Mouse (Mus musculus): ENCODE data around the gene Ncdn. TPM values are rescaled to one million over a fixed set of nuclear protein-coding genes. Genes with fewer than 3 reads are reported as not detected.

The Ncdn gene
- total RNA-seq (2014; rRNA removed) (322 and 393 TPM in 2 replicates), polyA plus RNA-seq (2015; fragmentation: Nextera tagmentation; extraction: Ambion mirVana) (186 and 194 TPM in 2 replicates)

- H3K4me1 ChIP-seq (ENCODE audit: insufficient read depth, low read length), result peaks cover 15% of the 10 kb centered on the region; the same call in 1 of the 2 replicates
- peak within 1 kb of the TSS; percentile 95 for H3K9ac ChIP-seq (replicated peaks; ENCODE audit: low read length, poor library complexity, severe bottlenecking)
- H3K9me3 ChIP-seq (ENCODE audit: low read length), result no peaks in the 10 kb centered on the region
- no peak; the same call in 1 of the 2 replicates for TF ChIP-seq CTCF (IDR thresholded peaks at IDR 0.05)
- H3K27me3 ChIP-seq (ENCODE audit: insufficient read depth, low read length), result no peaks in the 10 kb centered on the region
- peak; percentile 97 for ATAC-seq (ENCODE audit: low FRiP score)
- H3K4me3 ChIP-seq (ENCODE audit: low read depth, low read length), result peak within 1 kb of the TSS; percentile 94
- peak within 1 kb of the TSS; percentile 94 for H3K4me2 ChIP-seq (ENCODE audit: low read depth, low read length, poor library complexity, severe bottlenecking)
- H3K27ac ChIP-seq (ENCODE audit: low read depth, low read length), result peak within 1 kb of the TSS; percentile 97
- WGBS, result under 1% methylated on average over 63 of the region's 71 CpGs
- H3K36me3 ChIP-seq (ENCODE audit: insufficient read depth, low read length), result peaks cover 18% of the 10 kb centered on the region
- peak; percentile 98 for DNase-seq (ENCODE audit: low spot score)
Observed at GRCm38 (mm10) chr4:126753268-126754230, at the start of gene Ncdn, which contains the start of gene AU040320. Ncdn (minus strand) TSS chr4:126753438. AU040320 (plus strand) TSS chr4:126753544.

GRCm38 (mm10) chr4:126802174-126802573 lies 48.9 kb upstream of the Ncdn start:
- H3K36me3 ChIP-seq (ENCODE audit: insufficient read depth, low read length), result no peaks in the 10 kb centered on the region; the same call in 1 of the 2 replicates

GRCm38 (mm10) chr4:126792341-126793102 lies 39.3 kb upstream of the Ncdn start:
- Histone ChIP-seq H3K36me3 (ENCODE audit: insufficient read depth, low read length) (peaks cover 19% of the 10 kb centered on the region), H3K4me3 (ENCODE audit: low read depth, low read length) (no peak overlapping the region), H3K9me3 (ENCODE audit: low read length) (no peaks in the 10 kb centered on the region), H3K4me2 (ENCODE audit: low read depth, low read length, poor library complexity, severe bottlenecking) (no peak overlapping the region), H3K4me1 (ENCODE audit: insufficient read depth, low read length) (no peaks in the 10 kb centered on the region), H3K27ac (ENCODE audit: low read depth, low read length) (no peak overlapping the region), H3K27me3 (ENCODE audit: insufficient read depth, low read length) (no peaks in the 10 kb centered on the region), H3K9ac (replicated peaks; ENCODE audit: low read length, poor library complexity, severe bottlenecking) (no peak overlapping the region)
- 92% methylated on average over 7 of the region's 7 CpGs for WGBS
- DNase-seq (ENCODE audit: low spot score) (no peak), ATAC-seq (ENCODE audit: low FRiP score) (no peak)
- no peak for TF ChIP-seq CTCF (IDR thresholded peaks at IDR 0.05)

More at GRCm38 (mm10) chr4:126802174-126802573, 48.9 kb upstream of the Ncdn start:
- Histone ChIP-seq H3K9me3 (ENCODE audit: low read length) (no peaks in the 10 kb centered on the region), H3K27ac (ENCODE audit: low read depth, low read length) (no peak overlapping the region), H3K27me3 (ENCODE audit: insufficient read depth, low read length) (no peaks in the 10 kb centered on the region), H3K9ac (replicated peaks; ENCODE audit: low read length, poor library complexity, severe bottlenecking) (no peak overlapping the region), H3K4me2 (ENCODE audit: low read depth, low read length, poor library complexity, severe bottlenecking) (no peak overlapping the region), H3K4me1 (ENCODE audit: insufficient read depth, low read length) (peaks cover 7% of the 10 kb centered on the region; the same call in 1 of the 2 replicates), H3K4me3 (ENCODE audit: low read depth, low read length) (no peak overlapping the region)
- DNase-seq (ENCODE audit: low spot score) (no peak), ATAC-seq (ENCODE audit: low FRiP score) (no peak)
- 98% methylated on average over 8 of the region's 8 CpGs for WGBS
- TF ChIP-seq CTCF (IDR thresholded peaks at IDR 0.05), result no peak

GRCm38 (mm10) chr4:126782996-126783395 lies 29.8 kb upstream of the Ncdn start:
- H3K27me3 ChIP-seq (ENCODE audit: insufficient read depth, low read length), result no peaks in the 10 kb centered on the region
- ATAC-seq (ENCODE audit: low FRiP score) (no peak), DNase-seq (ENCODE audit: low spot score) (no peak)
- no peak overlapping the region for H3K4me2 ChIP-seq (ENCODE audit: low read depth, low read length, poor library complexity, severe bottlenecking)
- 62% methylated on average over 8 of the region's 8 CpGs for WGBS
- no peaks in the 10 kb centered on the region for H3K9me3 ChIP-seq (ENCODE audit: low read length)
- H3K4me1 ChIP-seq (ENCODE audit: insufficient read depth, low read length), result peaks cover 11% of the 10 kb centered on the region
- H3K9ac ChIP-seq (replicated peaks; ENCODE audit: low read length, poor library complexity, severe bottlenecking), result no peak overlapping the region
- H3K27ac ChIP-seq (ENCODE audit: low read depth, low read length), result no peak overlapping the region
- no peaks in the 10 kb centered on the region; the same call in 1 of the 2 replicates for H3K36me3 ChIP-seq (ENCODE audit: insufficient read depth, low read length)
- no peak overlapping the region for H3K4me3 ChIP-seq (ENCODE audit: low read depth, low read length)
- no peak for TF ChIP-seq CTCF (IDR thresholded peaks at IDR 0.05)

GRCm38 (mm10) chr4:126782512-126782911 lies 29.3 kb upstream of the Ncdn start:
- no peak for TF ChIP-seq CTCF (IDR thresholded peaks at IDR 0.05)
- no peak for DNase-seq (ENCODE audit: low spot score)
- Histone ChIP-seq H3K4me2 (ENCODE audit: low read depth, low read length, poor library complexity, severe bottlenecking) (no peak overlapping the region), H3K36me3 (ENCODE audit: insufficient read depth, low read length) (no peaks in the 10 kb centered on the region; the same call in 1 of the 2 replicates), H3K9ac (replicated peaks; ENCODE audit: low read length, poor library complexity, severe bottlenecking) (no peak overlapping the region), H3K4me1 (ENCODE audit: insufficient read depth, low read length) (peaks cover 11% of the 10 kb centered on the region), H3K27ac (ENCODE audit: low read depth, low read length) (no peak overlapping the region), H3K4me3 (ENCODE audit: low read depth, low read length) (no peak overlapping the region), H3K27me3 (ENCODE audit: insufficient read depth, low read length) (no peaks in the 10 kb centered on the region), H3K9me3 (ENCODE audit: low read length) (no peaks in the 10 kb centered on the region)
- WGBS, result 86% methylated on average over 8 of the region's 8 CpGs
- ATAC-seq (ENCODE audit: low FRiP score), result no peak

Measured in midbrain, postnatal 0 days (tissue).